Mouse (Mus musculus): Measurements from ENCODE around the gene Mylk.

Mylk gene

GRCm38 (mm10) chr16:34946301-34946700, 201.3 kb downstream of the Mylk start:
- no peak for DNase-seq (ENCODE audit: low spot score)

- no peak for DNase-seq (ENCODE audit: low spot score)
These were observed 205.9 kb downstream of the Mylk start for GRCm38 (mm10) chr16:34950935-34951334.

GRCm38 (mm10) chr16:34952254-34952653, 207.2 kb downstream of the Mylk start:
- no peak for DNase-seq (ENCODE audit: low spot score)

- DNase-seq (ENCODE audit: low spot score) = no peak
These were observed 207.8 kb downstream of the Mylk start for GRCm38 (mm10) chr16:34952798-34953197.

- no peak for DNase-seq (ENCODE audit: low spot score)
These were observed 208.5 kb downstream of the Mylk start for GRCm38 (mm10) chr16:34953501-34953900.

- DNase-seq (ENCODE audit: low spot score) = no peak
These were observed 212.6 kb downstream of the Mylk start for GRCm38 (mm10) chr16:34957487-34958230.

GRCm38 (mm10) chr16:34958667-34959066, 213.7 kb downstream of the Mylk start:
- DNase-seq (ENCODE audit: low spot score) = no peak

GRCm38 (mm10) chr16:34959261-34959660, 214.3 kb downstream of the Mylk start:
- DNase-seq (ENCODE audit: low spot score) = no peak

GRCm38 (mm10) chr16:34960243-34960642, 215.2 kb downstream of the Mylk start:
- no peak for DNase-seq (ENCODE audit: low spot score)

- DNase-seq (ENCODE audit: low spot score) = no peak
These were observed 216.0 kb downstream of the Mylk start for GRCm38 (mm10) chr16:34960866-34961582.

GRCm38 (mm10) chr16:34962322-34962721, 217.3 kb downstream of the Mylk start:
- DNase-seq (ENCODE audit: low spot score) = no peak

GRCm38 (mm10) chr16:34963008-34963407, 218.0 kb downstream of the Mylk start:
- DNase-seq (ENCODE audit: low spot score) = no peak

- no peak for DNase-seq (ENCODE audit: low spot score)
These were observed 221.6 kb downstream of the Mylk start for GRCm38 (mm10) chr16:34966620-34967081.

GRCm38 (mm10) chr16:34967120-34967800, 222.2 kb downstream of the Mylk start:
- no peak for DNase-seq (ENCODE audit: low spot score)

- DNase-seq (ENCODE audit: low spot score) = no peak
These were observed 223.2 kb downstream of the Mylk start for GRCm38 (mm10) chr16:34968181-34968580.

GRCm38 (mm10) chr16:34972471-34972870, 227.5 kb downstream of the Mylk start:
- DNase-seq (ENCODE audit: low spot score) = no peak

- DNase-seq (ENCODE audit: low spot score) = no peak
These were observed 230.5 kb downstream of the Mylk start for GRCm38 (mm10) chr16:34975544-34975943.

- no peak for DNase-seq (ENCODE audit: low spot score)
These were observed 231.6 kb downstream of the Mylk start for GRCm38 (mm10) chr16:34976630-34977029.

- no peak for DNase-seq (ENCODE audit: low spot score)
These were observed 233.0 kb downstream of the Mylk start for GRCm38 (mm10) chr16:34978018-34978417.

GRCm38 (mm10) chr16:34981009-34981408, 236.0 kb downstream of the Mylk start:
- DNase-seq (ENCODE audit: low spot score) = no peak

GRCm38 (mm10) chr16:34984203-34985030, 239.4 kb downstream of the Mylk start:
- DNase-seq (ENCODE audit: low spot score) = no peak

- DNase-seq (ENCODE audit: low spot score) = no peak
These were observed 240.0 kb downstream of the Mylk start for GRCm38 (mm10) chr16:34985031-34985346.

All from T-cell, adult 2 months (primary cell).